Mouse (Mus musculus): ENCODE results near the gene Prkd1. TPM values are rescaled to one million over a fixed set of nuclear protein-coding genes. Genes with fewer than 3 reads are reported as not detected.

The Prkd1 gene
- total and polyA plus RNA-seq, 3 experiments = 0.05 TPM; not detected in 2

DNA sequence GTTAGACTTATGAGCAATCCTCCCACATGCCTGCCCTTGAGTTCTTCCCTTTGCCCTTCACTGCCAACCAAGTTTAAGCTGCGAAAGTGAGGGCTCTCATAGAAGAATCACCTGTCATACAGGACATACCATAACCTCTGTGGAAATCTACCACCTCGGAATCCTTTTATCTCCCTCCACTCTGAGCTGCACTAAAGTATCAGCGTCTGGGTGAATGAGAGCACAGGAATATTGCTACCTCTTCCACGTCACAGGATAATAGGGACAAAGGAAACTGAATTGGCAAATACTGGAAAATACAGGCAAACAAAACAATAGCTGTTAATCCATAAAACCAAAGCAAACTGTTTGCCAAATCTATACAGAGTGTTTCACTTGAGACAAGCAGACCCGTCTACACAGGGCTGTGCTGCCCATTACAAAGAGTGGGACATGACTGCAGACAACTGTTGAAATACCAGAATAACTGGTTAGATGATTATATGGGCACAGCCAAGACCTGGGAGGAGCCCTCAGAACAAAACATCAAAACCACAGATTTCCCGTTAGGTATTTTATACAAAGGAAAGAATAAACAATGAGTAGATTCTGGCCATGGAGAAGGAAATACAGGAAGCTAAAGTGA, 60.6 kb downstream of the Prkd1 start:
- Histone ChIP-seq H3K4me3 (ENCODE audit: low read depth, low read length) (no peak overlapping the region), H3K27me3 (ENCODE audit: insufficient read depth, low read length) (no peaks in the 10 kb centered on the region), H3K9me3 (replicated peaks) (no peaks in the 10 kb centered on the region; the same call in 1 of the 2 replicates), H3K4me1 (ENCODE audit: insufficient read depth, low read depth, low read length) (no peaks in the 10 kb centered on the region), H3K36me3 (replicated peaks) (no peaks in the 10 kb centered on the region)
- no peak for DNase-seq (ENCODE audit: low spot score)
- TF ChIP-seq GATA2 (IDR thresholded peaks at IDR 0.05; ENCODE audit: borderline replicate concordance, low read depth, low read length) (no peak), TAL1 (conservative IDR thresholded peaks at IDR 0.05; ENCODE audit: low read depth, low read length) (no peak), CTCF (IDR thresholded peaks at IDR 0.05; ENCODE audit: low read depth, low read length) (no peak), POLR2AphosphoS5 (IDR thresholded peaks at IDR 0.05; ENCODE audit: insufficient replicate concordance, low read depth, low read length) (no peak), GATA1 (IDR thresholded peaks at IDR 0.05; ENCODE audit: borderline replicate concordance, low read length) (no peak)
- ATAC-seq (ENCODE audit: extremely low read depth, insufficient number of reproducible peaks, low FRiP score, poor library complexity, severe bottlenecking) = no peak

GRCm38 (mm10) chr12:50565198-50565597, 83.7 kb downstream of the Prkd1 start:
- Histone ChIP-seq H3K4me3 (ENCODE audit: low read depth, low read length) (no peak overlapping the region), H3K4me1 (ENCODE audit: insufficient read depth, low read depth, low read length) (no peaks in the 10 kb centered on the region), H3K36me3 (replicated peaks) (no peaks in the 10 kb centered on the region), H3K27me3 (ENCODE audit: insufficient read depth, low read length) (no peaks in the 10 kb centered on the region), H3K9me3 (replicated peaks) (no peaks in the 10 kb centered on the region)
- no peak for TF ChIP-seq GATA1 (IDR thresholded peaks at IDR 0.05; ENCODE audit: borderline replicate concordance, low read length)
- no peak for TF ChIP-seq POLR2AphosphoS5 (IDR thresholded peaks at IDR 0.05; ENCODE audit: insufficient replicate concordance, low read depth, low read length)
- TF ChIP-seq GATA2 (IDR thresholded peaks at IDR 0.05; ENCODE audit: borderline replicate concordance, low read depth, low read length) = no peak
- TF ChIP-seq TAL1 (conservative IDR thresholded peaks at IDR 0.05; ENCODE audit: low read depth, low read length) = no peak
- TF ChIP-seq CTCF (IDR thresholded peaks at IDR 0.05; ENCODE audit: low read depth, low read length) = no peak
- no peak for DNase-seq (ENCODE audit: low spot score)
- no peak for ATAC-seq (ENCODE audit: extremely low read depth, insufficient number of reproducible peaks, low FRiP score, poor library complexity, severe bottlenecking)

- H3K27me3 ChIP-seq (ENCODE audit: insufficient read depth, low read length) = no peaks in the 10 kb centered on the region
- H3K4me1 ChIP-seq (ENCODE audit: insufficient read depth, low read depth, low read length) = no peaks in the 10 kb centered on the region
- no peaks in the 10 kb centered on the region for H3K36me3 ChIP-seq (replicated peaks)
- no peak for ATAC-seq (ENCODE audit: extremely low read depth, insufficient number of reproducible peaks, low FRiP score, poor library complexity, severe bottlenecking)
- H3K9me3 ChIP-seq (replicated peaks) = no peaks in the 10 kb centered on the region; the same call in 1 of the 2 replicates
- TF ChIP-seq CTCF (IDR thresholded peaks at IDR 0.05; ENCODE audit: low read depth, low read length) = no peak
- no peak for TF ChIP-seq GATA2 (IDR thresholded peaks at IDR 0.05; ENCODE audit: borderline replicate concordance, low read depth, low read length)
- no peak for TF ChIP-seq GATA1 (IDR thresholded peaks at IDR 0.05; ENCODE audit: borderline replicate concordance, low read length)
- no peak for TF ChIP-seq POLR2AphosphoS5 (IDR thresholded peaks at IDR 0.05; ENCODE audit: insufficient replicate concordance, low read depth, low read length)
- no peak for TF ChIP-seq TAL1 (conservative IDR thresholded peaks at IDR 0.05; ENCODE audit: low read depth, low read length)
- no peak overlapping the region for H3K4me3 ChIP-seq (ENCODE audit: low read depth, low read length)
- no peak for DNase-seq (ENCODE audit: low spot score)
Observed at GRCm38 (mm10) chr12:50560536-50560935, 88.4 kb downstream of the Prkd1 start.

- Histone ChIP-seq H3K4me1 (ENCODE audit: insufficient read depth, low read depth, low read length) (no peaks in the 10 kb centered on the region), H3K36me3 (replicated peaks) (no peaks in the 10 kb centered on the region), H3K9me3 (replicated peaks) (no peaks in the 10 kb centered on the region; the same call in none of the 2 replicates), H3K4me3 (ENCODE audit: low read depth, low read length) (no peak overlapping the region), H3K27me3 (ENCODE audit: insufficient read depth, low read length) (no peaks in the 10 kb centered on the region)
- TF ChIP-seq POLR2AphosphoS5 (IDR thresholded peaks at IDR 0.05; ENCODE audit: insufficient replicate concordance, low read depth, low read length) (no peak), GATA1 (IDR thresholded peaks at IDR 0.05; ENCODE audit: borderline replicate concordance, low read length) (no peak), TAL1 (conservative IDR thresholded peaks at IDR 0.05; ENCODE audit: low read depth, low read length) (no peak), GATA2 (IDR thresholded peaks at IDR 0.05; ENCODE audit: borderline replicate concordance, low read depth, low read length) (no peak), CTCF (IDR thresholded peaks at IDR 0.05; ENCODE audit: low read depth, low read length) (no peak)
- no peak for DNase-seq (ENCODE audit: low spot score)
- ATAC-seq (ENCODE audit: extremely low read depth, insufficient number of reproducible peaks, low FRiP score, poor library complexity, severe bottlenecking) = no peak
Observed at GRCm38 (mm10) chr12:50558231-50558630, 90.7 kb downstream of the Prkd1 start.

DNA sequence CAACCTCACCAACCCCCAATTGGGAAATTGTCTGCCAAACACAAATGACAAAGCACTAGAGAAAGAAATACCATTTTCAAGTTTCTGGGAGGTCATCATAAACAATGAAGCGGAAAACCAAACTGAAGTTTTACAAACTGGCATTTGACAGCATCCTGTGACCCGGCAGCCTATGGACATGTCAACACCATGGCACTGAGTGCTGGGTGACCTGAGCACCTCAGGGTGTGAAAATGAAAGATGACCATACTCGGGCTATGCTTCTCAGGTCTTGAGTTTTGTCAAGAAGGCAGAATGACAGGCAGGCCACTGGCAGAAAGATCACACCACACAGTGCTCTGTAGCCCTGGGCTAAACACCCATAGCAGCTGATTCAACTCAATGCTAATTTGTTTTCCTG, 94.7 kb downstream of the Prkd1 start:
- Histone ChIP-seq H3K4me1 (ENCODE audit: insufficient read depth, low read depth, low read length) (no peaks in the 10 kb centered on the region), H3K36me3 (replicated peaks) (no peaks in the 10 kb centered on the region), H3K4me3 (ENCODE audit: low read depth, low read length) (no peak overlapping the region), H3K9me3 (replicated peaks) (peaks cover 3% of the 10 kb centered on the region), H3K27me3 (ENCODE audit: insufficient read depth, low read length) (no peaks in the 10 kb centered on the region)
- no peak for DNase-seq (ENCODE audit: low spot score)
- ATAC-seq (ENCODE audit: extremely low read depth, insufficient number of reproducible peaks, low FRiP score, poor library complexity, severe bottlenecking) = no peak
- TF ChIP-seq CTCF (IDR thresholded peaks at IDR 0.05; ENCODE audit: low read depth, low read length) (no peak), POLR2AphosphoS5 (IDR thresholded peaks at IDR 0.05; ENCODE audit: insufficient replicate concordance, low read depth, low read length) (no peak), GATA2 (IDR thresholded peaks at IDR 0.05; ENCODE audit: borderline replicate concordance, low read depth, low read length) (no peak), TAL1 (conservative IDR thresholded peaks at IDR 0.05; ENCODE audit: low read depth, low read length) (no peak), GATA1 (IDR thresholded peaks at IDR 0.05; ENCODE audit: borderline replicate concordance, low read length) (no peak)

DNA sequence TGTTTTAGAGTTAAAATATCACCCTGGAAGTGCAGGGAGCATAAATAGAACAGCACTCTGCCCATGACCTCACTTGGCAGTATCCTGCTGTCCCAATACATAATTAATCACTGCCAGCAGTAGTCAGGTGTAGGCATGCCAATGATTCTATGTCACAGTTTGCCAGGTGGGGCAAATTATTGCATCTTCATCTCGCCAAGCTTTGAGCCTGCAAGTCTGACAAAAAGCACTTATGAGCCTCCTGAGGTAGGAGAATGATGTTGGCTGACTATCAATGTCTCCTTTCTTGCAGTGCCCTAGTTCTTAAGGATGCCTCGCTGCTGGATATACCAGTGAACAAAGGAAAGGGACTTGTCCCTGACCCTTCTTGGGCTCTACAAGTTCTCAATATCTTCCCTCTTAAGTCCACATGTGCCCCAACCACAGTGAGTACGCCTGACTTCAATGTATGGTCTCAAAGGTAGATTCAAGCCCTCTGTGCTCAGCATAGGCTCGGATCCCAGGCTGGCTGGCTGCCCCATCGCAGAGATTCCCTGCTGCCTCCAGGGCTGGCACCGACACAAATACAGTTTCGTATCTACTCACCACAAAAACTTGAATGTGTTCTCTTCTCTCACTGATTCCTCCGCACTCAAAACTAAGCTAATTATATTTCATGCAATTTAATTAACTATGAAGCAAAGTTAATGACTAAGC, 98.9 kb downstream of the Prkd1 start:
- no peak overlapping the region for H3K4me3 ChIP-seq (ENCODE audit: low read depth, low read length)
- DNase-seq (ENCODE audit: low spot score) (no peak), ATAC-seq (ENCODE audit: extremely low read depth, insufficient number of reproducible peaks, low FRiP score, poor library complexity, severe bottlenecking) (no peak)
- TF ChIP-seq TAL1 (conservative IDR thresholded peaks at IDR 0.05; ENCODE audit: low read depth, low read length) (no peak), POLR2AphosphoS5 (IDR thresholded peaks at IDR 0.05; ENCODE audit: insufficient replicate concordance, low read depth, low read length) (no peak)
- H3K4me1 ChIP-seq (ENCODE audit: insufficient read depth, low read depth, low read length) = no peaks in the 10 kb centered on the region
- peaks cover 16% of the 10 kb centered on the region for H3K9me3 ChIP-seq (replicated peaks)
- no peaks in the 10 kb centered on the region for H3K27me3 ChIP-seq (ENCODE audit: insufficient read depth, low read length)
- H3K36me3 ChIP-seq (replicated peaks) = no peaks in the 10 kb centered on the region

Data from G1E (cell line).